Mouse (Mus musculus) embryonic stem cell, embryonic (primary cell): Measurements from ENCODE around the gene Ric8b.

Experiments used
- CTCF ChIA-PET, 4 experiments: fragments of 300-600 bp in 2 of 4; fragments of 350-600 bp in 2 of 4; sonication (Branson Sonifier 250); formaldehyde crosslinking; loops; one replicate each; lab custom pipeline; 2022; ENCODE audit warnings: inconsistent platforms in 2 of 4; lab: Charles Lee
- POLR2A ChIA-PET, 4 experiments: fragments of 300-600 bp in 2 of 4; fragments of 350-600 bp in 2 of 4; sonication (Branson Sonifier 250); formaldehyde crosslinking; loops; one replicate each; lab custom pipeline; 2022; ENCODE audit warnings: antibody characterized with exemption in 4 of 4, inconsistent platforms in 1 of 4; lab: Charles Lee

Gene Ric8b

DNA sequence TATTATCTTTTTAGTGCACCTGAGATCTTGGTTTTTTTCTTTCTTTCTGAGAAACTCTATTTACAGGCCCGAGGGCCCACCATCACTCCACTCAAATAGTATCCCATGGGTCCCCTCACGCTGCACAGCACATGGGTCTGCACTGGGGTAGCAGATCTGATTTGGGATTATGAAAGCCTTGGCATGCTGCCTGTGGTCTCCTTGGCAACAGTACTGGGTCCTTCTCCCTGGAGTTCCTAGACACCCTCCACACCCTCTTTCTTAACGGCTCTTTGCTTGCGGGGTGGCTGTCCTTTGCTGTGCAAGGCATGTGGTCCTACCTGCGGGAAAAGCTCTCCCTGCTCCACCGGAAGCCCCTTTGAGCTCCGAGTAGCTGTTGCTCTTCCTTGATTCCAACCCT is 14.1 kb upstream of the Ric8b start:
- POLR2A ChIA-PET: interaction anchor here in 2 of 4 experiments (0.5 to 1.9 kb wide), 5 partner anchors 9 to 1388 kb away, joined by 3 to 6 read pairs (median 3); no protein-coding TSS in a partner anchor
- CTCF ChIA-PET: interaction anchor here in 1 of 4 experiments (0.6 kb wide), 1 partner anchor 38 kb away, joined by 3 read pairs; no protein-coding TSS in a partner anchor

DNA sequence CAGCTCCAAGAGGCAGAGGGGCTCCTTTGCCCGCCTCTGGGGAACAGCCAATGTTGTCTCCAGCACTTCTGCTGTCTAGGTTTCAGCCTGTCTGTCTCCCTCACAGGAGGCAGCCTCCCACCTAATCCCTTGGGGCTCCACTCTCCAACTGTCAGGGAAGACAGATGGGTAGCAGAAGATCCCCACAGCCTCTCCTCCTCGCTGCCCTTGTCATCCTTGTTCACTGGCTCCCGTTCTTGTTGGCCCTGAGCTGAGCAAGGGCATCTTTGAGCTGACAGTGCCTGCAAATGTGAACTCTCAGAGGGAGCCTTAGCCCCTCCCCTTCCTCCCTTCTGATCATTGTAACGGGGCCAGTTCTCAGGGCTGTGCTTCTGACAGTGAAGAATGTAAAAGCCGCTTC is 13.7 kb upstream of the Ric8b start:
- ChIA-PET CTCF (interaction anchor here in 1 of 4 experiments (0.6 kb wide), 1 partner anchor 39 kb away, joined by 3 read pairs; no protein-coding TSS in a partner anchor), POLR2A (interaction anchor here in 2 of 4 experiments (0.5 to 1.9 kb wide), 5 partner anchors 8 to 1389 kb away, joined by 3 to 6 read pairs (median 3); no protein-coding TSS in a partner anchor)

DNA sequence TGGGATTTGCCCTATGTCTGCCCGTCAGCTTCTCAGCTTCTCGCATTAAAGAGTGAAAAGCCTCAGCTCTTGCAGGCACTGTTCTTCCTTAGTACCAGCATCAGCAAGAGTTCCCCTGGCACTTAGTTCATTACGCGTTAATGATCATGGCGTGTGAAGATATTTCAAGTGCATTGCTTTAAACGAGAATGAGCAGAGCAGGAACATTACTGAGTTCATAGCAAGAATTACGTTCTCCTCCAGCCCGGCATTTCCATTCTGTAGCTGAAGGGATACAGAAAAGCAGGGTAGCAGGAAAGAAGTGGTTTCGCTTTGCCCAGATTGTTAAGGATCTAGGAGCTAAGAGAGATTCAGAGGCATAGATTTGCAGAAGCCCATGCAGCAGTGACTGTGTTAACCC is 10.5 kb upstream of the Ric8b start:
- ChIA-PET POLR2A (interaction anchor here in 2 of 4 experiments (1.3 to 6.4 kb wide), 3 partner anchors 9 to 20 kb away, joined by 5 to 42 read pairs (median 6); no protein-coding TSS in a partner anchor), CTCF (no interaction called here)

DNA sequence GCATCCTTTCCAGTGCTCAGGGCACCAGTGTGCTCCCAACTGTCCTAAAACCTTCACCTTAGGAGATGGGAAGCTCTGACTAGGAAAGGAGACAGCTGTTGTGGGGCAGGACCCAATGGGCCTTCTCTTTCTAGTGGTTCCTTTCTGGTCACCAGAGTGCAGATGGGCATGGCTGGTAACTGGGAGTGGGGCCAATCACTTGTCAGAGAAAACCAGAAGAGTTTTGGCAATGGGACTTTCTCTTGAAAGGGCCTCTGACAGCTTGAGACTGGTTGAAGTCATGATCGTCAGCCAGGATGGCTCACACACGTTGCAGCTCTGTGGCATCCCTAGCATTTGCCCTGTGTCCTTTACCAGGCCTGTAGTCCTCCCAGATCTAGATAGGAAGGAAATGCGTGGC is 9.4 kb upstream of the Ric8b start:
- ChIA-PET POLR2A (interaction anchor here in 3 of 4 experiments (0.5 to 6.4 kb wide), 11 partner anchors 10 to 518 kb away, joined by 3 to 43 read pairs (median 3); partner anchors contain the start of gene Ric8b (in 1 of the 3)), CTCF (no interaction called here)

DNA sequence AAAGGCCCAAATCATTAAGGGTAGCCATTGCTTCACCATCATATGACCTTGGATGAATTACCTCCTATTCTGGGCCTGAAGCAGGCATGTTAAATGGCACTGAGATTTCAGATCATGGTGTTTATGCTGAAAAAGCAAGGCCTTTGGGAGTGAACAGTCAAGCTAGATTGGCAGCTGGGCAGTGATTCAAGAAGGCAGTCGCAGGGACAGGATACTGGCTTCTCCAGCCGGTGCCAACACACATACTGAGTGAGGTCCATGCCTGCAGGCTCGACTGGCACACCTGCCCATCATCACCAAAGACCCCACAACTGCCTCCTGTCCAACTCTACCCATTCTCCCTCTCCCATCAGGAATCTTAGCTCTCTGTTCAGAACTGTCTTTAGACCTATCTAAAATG is 8.9 kb upstream of the Ric8b start:
- CTCF ChIA-PET: interaction anchor here in 1 of 4 experiments (0.5 to 1.8 kb wide), 2 partner anchors 43 to 73 kb away, joined by 6 to 7 read pairs; no protein-coding TSS in a partner anchor

DNA sequence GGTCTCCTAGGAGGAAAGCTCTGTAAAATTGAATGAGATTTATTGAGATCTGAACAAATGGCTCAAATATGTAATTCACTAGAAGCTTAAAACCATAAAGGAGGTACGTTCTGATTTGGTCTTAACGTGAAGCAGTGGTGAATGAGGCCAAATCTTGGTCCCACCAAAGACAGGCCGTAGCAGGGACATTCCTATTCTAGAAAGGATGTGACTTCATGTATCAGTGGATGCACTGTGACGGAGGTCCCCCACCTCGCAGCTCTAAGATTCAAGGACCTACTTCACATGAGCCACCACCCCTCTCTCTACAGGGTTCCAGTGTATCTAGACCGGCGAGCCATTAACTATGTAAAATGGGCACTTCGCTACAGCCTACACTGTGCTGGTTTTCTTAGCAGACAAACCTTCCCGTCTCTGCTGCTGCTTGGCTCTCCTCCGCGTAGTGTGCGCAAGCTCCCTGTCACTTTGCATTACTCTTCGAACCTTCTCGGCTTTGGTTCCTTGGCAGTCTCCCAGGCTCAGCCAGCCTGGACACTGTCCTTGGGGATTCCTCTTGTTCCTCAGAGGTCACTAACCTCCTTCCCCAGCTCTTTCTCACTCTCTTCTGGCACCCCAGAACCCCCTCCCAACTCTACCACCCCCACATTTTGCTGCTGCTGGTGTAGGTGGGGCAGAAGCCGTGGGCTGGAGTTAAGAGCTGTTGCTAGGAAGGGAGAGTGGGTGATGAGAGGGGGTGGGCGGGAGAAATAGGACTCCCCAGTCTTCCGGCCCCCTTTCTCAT is 8.2 kb upstream of the Ric8b start:
- CTCF ChIA-PET: interaction anchor here in 3 of 4 experiments (0.5 to 1.8 kb wide), 7 partner anchors 11 to 73 kb away, joined by 3 to 7 read pairs (median 4); no protein-coding TSS in a partner anchor
- POLR2A ChIA-PET: interaction anchor here in 3 of 4 experiments (0.6 to 6.4 kb wide), 29 partner anchors 8 to 630 kb away, joined by 3 to 43 read pairs (median 4); partner anchors contain the start of gene Ric8b (in 2 of the 3)

More for the DNA sequence above, 8.9 kb upstream of the Ric8b start:
- POLR2A ChIA-PET: interaction anchor here in 3 of 4 experiments (0.5 to 6.4 kb wide), 21 partner anchors 9 to 519 kb away, joined by 3 to 43 read pairs (median 3); partner anchors contain the start of gene Ric8b (in 2 of the 3)

DNA sequence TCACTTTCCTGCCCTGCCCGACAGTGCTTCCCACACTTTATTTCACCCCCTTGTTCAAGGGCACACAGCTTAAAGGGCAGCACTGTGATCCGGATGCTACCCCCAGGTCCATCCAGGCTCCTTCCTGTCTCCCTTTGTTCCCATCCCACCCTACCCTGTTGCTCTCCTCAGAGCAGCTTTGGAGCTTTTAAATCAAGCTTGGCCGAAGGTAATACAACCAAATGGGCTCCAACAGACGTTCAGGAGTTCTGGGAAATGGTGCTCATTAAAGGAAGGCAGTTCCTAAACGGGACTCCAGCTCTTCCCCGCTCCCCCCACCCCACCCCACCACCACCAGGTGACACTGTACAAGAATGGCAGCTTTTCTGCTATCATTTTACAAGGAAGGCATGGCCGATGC is 7.2 kb upstream of the Ric8b start:
- ChIA-PET CTCF (interaction anchor here in 3 of 4 experiments (0.6 to 1.8 kb wide), 9 partner anchors 12 to 74 kb away, joined by 3 to 7 read pairs (median 4); no protein-coding TSS in a partner anchor), POLR2A (interaction anchor here in 3 of 4 experiments (0.5 to 6.4 kb wide), 26 partner anchors 8 to 629 kb away, joined by 3 to 43 read pairs (median 4); partner anchors contain the start of gene Ric8b (in 1 of the 3))

DNA sequence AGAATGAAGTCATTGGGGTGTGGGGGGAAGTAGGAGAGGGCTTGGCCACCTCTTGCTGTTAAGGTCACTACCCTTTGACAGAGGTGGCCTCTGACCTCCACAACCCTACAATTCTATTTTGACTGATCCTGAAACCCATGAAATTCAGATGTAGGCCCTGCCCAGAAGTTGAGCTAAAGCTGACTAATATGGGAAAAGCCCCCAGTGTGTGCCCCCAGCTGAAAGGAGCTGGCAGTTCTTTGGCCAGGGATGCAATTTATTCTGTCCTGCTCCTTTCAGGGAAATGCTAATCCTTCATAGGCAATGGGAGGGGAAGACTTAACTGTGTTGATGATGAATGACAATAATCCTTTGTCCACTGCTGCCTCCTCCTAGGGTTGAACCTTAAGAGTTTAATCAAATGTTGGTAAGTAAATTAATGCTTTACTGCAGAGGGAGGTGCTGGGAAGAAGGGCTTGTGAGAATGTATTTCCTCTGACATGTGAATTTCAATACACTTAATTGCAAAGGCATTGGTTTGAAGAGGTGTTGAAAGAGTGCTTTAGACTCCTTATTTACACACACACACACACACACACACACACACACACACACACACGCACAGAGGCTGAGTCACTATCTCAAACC is 6.5 kb upstream of the Ric8b start:
- POLR2A ChIA-PET: interaction anchor here in 3 of 4 experiments (0.5 to 6.4 kb wide), 25 partner anchors 8 to 630 kb away, joined by 3 to 43 read pairs (median 4); no protein-coding TSS in a partner anchor

DNA sequence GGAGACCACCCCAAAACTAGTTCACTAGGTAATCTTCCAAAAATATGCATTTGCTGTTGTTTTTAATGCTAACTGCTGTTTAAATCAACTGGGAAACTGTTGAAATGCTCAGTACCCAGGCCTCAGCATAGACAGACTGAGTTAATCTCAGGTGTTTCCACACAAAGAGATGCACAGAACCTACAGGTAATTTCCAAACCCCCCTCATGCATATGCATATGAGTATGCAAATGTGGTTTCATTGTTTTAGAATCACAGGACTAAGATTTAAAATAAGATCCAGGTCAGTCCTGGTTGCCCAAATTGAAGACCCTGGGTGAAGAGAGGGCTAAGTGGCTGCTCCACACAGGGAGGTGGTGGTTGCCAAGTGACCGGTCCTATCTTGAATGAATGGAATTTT is 4.3 kb upstream of the Ric8b start:
- ChIA-PET CTCF (no interaction called here), POLR2A (interaction anchor here in 1 of 4 experiments (2.0 kb wide), 1 partner anchor 10 kb away, joined by 6 read pairs; no protein-coding TSS in a partner anchor)

More for the DNA sequence above, 6.5 kb upstream of the Ric8b start:
- CTCF ChIA-PET: interaction anchor here in 2 of 4 experiments (0.6 to 1.2 kb wide), 5 partner anchors 13 to 1186 kb away, joined by 3 to 5 read pairs (median 4); no protein-coding TSS in a partner anchor

DNA sequence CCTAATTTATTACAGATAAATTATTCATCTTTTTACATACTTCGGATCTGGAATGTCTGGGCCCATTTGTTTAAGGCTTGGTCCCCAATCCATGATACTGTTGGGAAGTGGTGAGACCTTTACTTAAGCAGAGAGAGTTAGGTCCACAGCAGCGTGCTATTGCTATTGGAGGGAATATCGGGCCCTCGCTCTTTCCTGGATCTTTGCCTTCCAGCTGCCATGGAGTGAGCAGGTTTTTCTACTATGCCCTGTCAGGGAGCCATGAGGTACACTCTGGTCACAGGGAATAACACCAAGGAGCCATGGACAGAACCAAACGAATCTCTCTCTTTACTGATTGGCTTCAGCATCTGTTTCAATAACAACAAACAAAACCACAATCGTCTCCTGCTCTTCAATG is 1.9 kb upstream of the Ric8b start:
- CTCF ChIA-PET: no interaction called here
- POLR2A ChIA-PET: interaction anchor here in 1 of 4 experiments (1.2 kb wide), 1 partner anchor 12 kb away, joined by 3 read pairs; no protein-coding TSS in a partner anchor

DNA sequence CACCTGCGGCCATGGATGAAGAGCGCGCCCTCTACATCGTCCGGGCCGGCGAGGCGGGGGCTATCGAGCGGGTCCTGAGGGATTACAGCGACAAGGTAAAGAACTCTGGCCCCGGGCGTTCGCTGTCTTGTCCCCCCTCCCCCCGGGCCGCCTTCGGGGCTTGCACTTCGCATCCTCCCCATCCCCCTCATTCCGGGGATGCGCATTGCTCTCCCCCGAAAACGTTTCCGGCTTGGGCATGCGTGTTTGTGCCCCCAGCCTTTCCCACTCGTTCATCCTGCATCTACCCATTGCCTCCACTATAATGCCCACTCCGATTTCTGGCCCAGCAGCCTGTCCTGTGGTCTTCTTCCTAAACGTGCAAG is 297 bp downstream of the Ric8b start:
- CTCF ChIA-PET: no interaction called here

DNA sequence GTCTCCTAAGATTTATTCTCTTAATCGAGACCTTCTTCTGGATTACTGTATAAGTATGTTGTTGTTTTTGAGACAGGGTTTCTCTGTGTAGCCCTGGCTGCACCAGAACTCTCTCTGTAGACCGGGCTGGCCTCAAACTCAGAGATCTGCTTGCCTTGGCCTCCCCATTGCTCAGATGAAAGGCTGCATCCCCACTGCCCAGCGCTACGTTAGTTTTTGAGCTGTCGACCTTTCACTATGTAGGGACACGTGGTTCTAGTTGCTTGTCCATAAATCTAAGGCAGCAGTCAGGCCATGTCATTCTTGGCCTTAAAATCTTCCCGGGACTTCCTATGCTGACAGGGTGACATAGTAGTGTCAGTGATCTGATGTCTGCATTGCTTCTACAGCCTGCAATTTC is 8.9 kb downstream of the Ric8b start:
- ChIA-PET POLR2A (interaction anchor here in 1 of 4 experiments (0.7 to 0.9 kb wide), 2 partner anchors 17 to 87 kb away, joined by 3 to 4 read pairs; no protein-coding TSS in a partner anchor), CTCF (no interaction called here)

More for the DNA sequence above, 297 bp downstream of the Ric8b start:
- POLR2A ChIA-PET: interaction anchor here in 2 of 4 experiments (0.8 to 1.3 kb wide), 2 partner anchors 8 to 9 kb away, joined by 3 to 4 read pairs; no protein-coding TSS in a partner anchor

DNA sequence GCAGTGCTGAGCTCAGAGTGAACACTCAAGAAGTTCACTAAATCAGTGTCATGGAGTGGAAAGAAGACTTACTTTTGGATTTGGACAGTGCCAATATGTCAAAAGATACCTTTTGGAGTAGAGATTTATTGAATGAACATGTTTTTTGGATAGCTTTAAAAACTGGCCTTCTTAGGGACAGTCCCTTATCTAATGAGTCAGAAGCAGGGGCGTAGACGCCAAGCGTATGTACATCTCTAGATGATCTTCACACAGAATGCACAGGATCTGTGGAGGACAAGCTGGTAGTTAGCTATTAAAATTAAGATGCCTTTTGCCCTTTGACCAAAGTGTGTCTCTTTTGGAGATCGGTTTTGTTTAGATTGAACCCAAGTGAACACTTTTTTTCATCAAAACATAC is 9.5 kb downstream of the Ric8b start:
- POLR2A ChIA-PET: interaction anchor here in 1 of 4 experiments (0.7 to 0.9 kb wide), 2 partner anchors 18 to 88 kb away, joined by 3 to 4 read pairs; no protein-coding TSS in a partner anchor

DNA sequence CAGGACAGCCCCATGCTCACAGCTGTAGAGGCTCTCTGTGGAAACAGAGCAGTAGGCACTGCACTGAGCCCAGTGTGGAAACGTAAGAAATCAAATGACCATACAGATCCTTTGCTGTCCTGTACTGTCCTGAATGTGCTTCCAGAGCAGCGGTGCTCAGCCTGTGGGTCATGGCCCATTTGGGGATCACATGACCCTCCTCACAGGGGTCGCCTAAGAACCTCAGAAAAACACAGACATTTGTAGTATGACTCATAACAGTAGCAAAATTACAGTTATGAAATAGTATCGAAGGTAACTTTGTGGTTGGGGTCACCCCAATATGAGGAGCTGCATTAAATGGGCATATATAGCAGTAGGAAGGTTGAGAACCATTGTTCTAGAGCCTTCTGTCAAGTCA is 11.0 kb downstream of the Ric8b start:
- CTCF ChIA-PET: no interaction called here
- POLR2A ChIA-PET: interaction anchor here in 1 of 4 experiments (1.2 kb wide), 1 partner anchor 63 kb away, joined by 5 read pairs; no protein-coding TSS in a partner anchor

More for the DNA sequence above, 9.5 kb downstream of the Ric8b start:
- CTCF ChIA-PET: no interaction called here

DNA sequence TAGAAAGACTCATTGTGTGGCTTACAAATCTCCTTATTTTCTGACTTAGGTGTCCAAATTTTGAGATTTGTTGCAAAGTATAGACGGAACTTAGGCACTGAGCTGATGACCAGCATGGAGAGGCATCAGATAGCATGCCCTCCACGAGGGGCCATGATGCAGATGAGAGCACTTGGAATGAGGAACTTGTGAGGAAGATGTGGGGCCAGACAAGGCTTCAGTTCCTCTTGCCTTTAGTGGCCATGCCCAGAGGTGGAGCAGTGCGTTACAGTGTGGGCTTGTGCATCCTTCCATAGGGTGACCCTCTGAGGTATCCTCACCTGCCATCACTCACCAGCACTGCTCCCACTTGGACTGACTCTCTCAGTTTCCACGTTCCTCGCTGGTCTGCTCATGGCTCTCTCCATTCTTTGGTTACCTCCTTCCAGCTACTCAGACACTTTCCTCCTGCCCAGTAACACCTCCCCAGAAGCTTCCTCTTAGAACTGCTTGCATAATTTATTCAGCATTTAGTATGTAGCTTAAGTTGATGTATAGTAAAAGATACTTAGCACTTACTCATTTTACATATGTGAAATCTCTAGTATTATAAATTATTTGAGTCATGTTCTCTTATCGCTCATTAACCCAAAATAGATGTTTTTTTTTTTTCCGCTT is 18.3 kb downstream of the Ric8b start:
- ChIA-PET POLR2A (interaction anchor here in 1 of 4 experiments (1.7 kb wide), 1 partner anchor 13 kb away, joined by 4 read pairs; no protein-coding TSS in a partner anchor), CTCF (interaction anchor here in 2 of 4 experiments (0.6 to 0.7 kb wide), 2 partner anchors 26 to 982 kb away, joined by 3 to 4 read pairs; no protein-coding TSS in a partner anchor)

DNA sequence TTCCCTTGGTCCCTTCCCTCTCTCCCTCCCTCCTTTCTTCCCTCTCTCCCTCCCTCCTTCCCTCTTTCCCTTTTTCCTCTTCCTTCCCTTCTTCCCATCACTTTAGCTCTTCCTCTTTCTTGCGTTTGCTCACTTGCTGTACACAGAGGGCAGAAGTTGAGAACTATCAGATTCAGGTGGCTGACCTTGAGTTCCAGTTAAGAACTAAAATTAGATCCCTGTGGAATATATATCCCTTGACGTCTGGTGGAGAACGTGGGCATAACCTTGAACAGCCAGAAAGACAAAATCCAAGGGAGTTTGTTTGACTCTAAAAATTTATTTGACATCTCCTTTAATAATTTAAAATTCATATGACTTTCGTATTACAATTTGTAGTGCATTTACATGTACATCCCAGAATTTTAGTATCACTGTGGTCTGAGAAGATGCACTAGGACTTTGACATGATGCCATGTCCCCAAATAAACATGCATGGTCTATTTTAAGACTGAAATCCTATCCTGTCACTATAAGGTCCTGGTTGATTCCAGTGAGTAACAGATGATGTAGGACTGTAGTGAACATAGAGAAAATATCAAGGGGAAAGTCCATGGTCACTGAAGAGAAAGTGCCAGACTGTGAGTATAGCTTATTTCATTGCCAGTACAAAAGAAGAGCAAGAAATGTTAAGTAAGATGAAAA is 19.6 kb downstream of the Ric8b start:
- ChIA-PET POLR2A (interaction anchor here in 1 of 4 experiments (0.7 kb wide), 1 partner anchor 11 kb away, joined by 3 read pairs; no protein-coding TSS in a partner anchor), CTCF (interaction anchor here in 2 of 4 experiments (1.0 to 1.3 kb wide), 2 partner anchors 9 kb away, joined by 3 read pairs; no protein-coding TSS in a partner anchor)
